Mouse (Mus musculus) heart, adult 9 months (tissue): Measurements from ENCODE around the gene Fam3b.

Experiments
- DNase-seq, 2 experiments: peaks; one replicate each; pipeline ENCODE4 v3.0.0; 2022; ENCODE audit warnings: low spot score in 2 of 2

Fam3b gene

DNA sequence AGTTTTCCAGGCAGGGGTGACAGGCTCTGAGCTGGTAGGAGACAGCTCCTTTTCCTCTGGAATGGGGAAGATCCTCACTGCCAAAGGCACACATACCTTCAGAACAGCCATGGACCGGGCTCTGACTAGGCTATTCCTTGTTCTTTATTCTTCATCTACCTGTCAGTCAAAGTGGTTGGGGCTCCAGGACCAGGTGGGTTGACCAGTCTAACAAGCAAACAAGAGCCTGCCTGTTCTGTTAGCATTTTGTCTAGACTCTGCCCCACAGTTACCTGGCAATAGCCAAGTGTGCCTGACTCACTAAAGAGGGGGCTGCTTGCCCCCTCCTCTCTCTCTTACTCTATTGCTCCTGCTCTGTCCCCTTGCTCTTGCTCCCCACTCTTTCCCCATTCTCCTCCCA, 22.2 kb downstream of the Fam3b start:
- DNase-seq = no peak

DNA sequence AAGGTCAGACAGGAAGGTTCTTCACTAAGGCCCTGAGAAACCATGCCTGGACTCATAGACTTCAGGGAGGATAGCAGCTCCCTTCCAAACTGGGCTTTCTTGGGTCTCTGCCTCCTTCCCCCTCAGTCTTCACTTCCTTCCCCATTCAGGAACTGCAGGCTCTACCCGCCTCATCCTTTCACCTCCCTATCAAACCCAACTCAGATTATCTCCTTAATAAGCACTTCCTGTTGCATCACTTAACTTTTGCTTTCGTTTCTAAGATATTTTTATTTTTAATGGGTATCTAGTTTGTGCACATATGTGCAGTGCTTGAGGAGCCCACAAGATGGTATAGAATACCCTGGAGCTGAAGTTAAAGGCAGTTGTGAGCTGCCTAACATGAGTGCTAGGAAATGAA, 36.0 kb downstream of the Fam3b start:
- no peak for DNase-seq

DNA sequence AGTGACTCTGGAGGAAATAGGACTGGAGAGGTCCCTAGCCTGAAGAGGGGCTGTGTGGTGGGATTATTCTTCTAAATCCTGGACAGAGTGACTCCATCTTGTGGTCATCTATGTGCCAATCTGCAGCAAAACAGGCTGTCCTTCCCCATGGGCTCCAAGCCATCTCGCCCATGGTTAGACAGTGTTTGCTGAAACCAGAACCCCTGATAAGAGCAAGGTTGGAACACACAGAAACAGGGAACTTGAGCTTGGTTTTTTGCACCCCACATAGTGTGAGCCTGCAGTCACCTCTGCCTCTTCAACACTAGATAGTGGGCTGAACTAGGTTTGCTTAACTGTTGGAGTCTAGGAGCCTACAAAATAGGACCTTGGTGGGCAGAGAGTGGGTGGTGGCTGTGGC, 38.1 kb downstream of the Fam3b start:
- no peak for DNase-seq

DNA sequence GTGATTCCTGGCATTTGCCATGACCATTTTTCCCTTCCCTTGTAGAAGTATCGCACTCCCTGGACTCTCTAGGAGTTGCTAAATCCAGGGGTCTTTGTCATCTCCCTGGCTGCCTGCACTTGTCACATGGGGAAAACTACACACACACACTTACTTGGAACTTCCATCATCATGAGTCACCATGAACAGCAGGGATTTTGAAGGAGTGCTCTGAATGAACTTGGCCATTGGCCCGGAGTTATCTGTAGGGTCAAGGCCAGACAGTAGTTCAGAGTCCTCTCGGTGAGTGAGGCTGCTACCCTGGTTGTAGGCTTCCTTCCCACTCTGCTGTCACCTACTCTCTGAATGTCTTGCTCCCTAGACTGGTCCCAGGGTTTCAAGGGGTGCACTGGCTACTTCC, 39.0 kb downstream of the Fam3b start:
- peak; percentile 31 to 55 for DNase-seq

DNA sequence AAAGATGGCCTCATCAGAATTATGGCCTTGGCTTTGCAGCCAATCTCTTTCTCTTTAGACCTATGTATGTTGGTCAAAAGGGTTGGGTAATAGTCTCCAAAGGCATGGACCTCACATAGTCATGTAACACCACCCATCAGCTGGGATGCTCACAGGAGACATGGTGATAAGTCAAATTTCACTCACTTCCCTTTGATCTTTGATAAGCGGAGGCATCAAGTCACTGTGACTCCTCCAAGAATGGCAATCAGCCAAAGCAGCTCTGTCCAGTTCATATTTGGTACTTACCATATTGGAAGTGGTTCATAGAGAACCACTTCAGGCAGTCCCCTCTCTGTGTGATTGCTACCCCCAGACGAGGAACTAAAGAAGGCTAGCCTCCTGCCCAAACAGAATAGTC, 39.9 kb downstream of the Fam3b start:
- no peak for DNase-seq

DNA sequence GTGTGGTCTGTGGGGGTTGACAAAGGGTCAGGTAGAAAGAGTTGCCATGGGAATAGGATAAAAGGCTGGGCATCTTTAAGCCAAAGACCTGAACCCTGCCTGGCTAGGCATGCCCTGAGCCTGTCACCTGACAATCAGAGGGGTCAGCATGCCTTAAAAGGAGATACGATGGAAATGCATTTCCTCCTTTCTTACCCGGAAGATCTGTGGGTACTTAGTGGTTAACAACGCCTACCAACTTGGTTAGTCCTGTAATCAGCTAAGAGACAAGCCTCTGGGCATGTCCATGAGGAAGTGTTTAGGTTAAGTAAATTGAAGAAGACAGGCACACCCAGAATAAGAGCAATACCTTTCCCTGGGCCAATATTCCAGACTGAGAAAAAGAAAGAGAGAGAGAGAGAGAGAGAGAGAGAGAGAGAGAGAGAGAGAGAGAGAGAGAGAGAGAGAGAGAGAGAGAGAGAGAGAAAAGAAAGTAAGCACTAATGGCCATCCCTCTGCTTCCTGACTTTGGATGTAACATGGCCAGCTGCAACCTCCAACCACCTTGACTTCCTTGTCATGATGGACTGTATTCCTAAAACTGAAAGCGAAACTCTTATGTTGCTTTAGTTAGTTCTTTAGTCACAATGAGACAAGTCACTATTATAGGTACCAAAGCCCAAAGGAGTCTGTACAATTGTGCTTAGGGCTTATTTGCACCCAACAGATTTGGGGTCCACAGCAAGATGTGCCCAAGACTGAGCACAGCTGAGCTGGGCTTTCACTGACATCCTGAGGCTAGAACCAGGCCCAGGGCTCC, 46.4 kb downstream of the Fam3b start:
- no peak for DNase-seq

DNA sequence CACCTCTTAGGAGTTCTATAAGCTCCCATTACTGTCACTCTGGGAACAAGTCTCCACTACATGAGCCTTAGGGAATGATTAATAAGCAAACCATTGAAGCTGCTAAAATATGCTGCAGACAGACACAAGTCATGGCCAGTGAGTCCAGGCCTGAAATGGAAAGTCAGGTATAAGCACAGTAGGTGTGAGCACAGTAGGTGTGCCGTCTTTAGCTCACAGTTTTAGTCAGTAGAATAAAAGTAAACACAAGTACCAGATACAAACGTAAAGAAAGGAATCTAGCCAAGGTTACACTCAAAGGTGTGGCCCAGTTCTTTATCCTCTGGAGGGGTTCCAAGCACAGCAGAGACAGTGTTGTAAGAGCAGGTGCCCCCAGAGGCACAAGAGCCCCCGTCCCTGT, 47.1 kb downstream of the Fam3b start:
- DNase-seq = no peak

DNA sequence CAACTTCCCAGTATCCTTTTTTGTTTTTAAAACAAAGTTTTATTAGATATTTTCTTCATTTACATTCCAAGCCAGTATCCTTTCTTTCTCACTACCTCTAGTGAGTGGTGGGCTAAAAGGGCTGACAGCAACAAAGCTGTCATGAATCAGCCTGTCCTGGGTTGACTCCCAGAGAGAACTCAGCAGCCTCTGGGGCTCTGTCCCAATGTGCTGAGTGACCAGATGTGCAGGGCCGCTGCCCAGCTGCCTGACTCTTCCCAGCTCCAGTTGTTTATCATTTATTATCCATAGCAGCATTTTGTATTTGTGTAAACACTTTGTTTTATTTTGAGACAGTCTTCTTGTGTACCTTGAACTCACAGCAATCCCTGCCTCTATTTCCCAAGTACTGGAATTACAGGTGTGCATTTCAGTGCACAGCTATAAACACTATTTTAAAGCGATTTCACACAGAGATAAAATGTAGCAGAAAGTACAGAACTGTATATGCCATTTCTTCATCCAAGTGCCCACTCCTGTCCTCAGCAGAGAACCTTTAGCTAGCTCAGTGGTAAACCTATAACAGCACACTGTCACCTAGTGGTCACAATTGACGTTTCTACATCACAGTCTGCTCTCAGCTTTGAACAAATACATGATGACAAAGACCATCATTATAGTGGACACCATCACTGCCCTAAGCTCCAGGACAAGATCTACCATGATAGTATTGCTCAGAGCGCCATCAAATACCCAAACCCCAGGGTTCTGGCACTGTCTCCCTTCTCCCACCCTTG, 48.2 kb downstream of the Fam3b start:
- DNase-seq = no peak

DNA sequence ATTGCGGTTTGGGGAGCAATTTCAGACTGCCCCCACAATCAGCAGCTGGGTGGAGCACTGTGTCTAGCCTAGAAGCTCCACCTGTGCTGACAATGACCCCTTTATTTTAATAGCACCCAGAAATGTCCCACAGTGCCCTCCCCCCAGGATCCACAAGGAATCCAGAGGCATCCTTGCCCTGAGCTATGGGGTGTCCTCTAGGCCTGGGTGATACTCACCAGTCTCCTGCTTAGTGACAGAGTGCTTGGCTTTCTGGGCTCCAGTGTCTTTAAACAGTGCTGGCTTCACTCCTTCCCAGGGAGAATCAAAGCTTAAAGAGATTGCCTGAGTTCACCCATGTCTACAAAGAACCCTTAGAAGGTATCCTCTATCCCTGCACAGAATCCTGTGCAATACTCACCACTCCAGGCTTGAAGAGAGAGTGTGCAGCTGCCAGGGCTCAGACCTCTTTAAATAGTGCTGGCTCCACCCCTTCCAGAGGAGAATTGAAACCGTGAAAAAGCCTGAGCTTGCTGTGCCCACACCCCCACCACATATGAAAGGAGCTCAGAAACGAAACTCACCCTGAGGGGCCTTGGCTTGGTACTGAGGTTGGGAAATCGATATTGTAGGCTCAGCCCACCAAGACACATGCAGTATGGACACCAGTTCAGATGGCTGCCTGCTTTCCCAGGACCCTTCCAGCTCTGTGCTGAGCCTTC, 52.0 kb downstream of the Fam3b start, which contains the start of gene Mx1:
Mx1 (minus strand) TSS at position 427 of the 701 bp plus-strand sequence.
- DNase-seq = peak; percentile 4 to 15

DNA sequence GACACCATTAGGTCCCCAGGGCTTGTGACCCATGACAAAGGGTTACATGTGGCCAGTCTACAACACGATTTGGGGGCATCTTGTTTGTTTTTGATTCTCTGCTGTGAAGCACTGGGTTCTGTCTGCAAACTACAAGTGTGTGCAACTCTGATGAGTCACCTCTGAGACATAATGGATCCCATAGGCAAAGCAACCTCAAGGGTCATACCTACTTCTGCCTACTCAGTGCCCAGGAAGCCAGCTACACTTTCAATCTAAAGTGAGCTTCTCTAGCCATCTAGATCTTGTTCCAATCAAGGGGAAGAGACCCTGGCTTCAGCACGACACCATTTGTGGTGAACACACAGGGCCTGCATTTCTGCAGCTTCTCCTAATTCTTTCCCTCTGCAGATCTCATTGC, 53.3 kb downstream of the Fam3b start:
- no peak for DNase-seq

DNA sequence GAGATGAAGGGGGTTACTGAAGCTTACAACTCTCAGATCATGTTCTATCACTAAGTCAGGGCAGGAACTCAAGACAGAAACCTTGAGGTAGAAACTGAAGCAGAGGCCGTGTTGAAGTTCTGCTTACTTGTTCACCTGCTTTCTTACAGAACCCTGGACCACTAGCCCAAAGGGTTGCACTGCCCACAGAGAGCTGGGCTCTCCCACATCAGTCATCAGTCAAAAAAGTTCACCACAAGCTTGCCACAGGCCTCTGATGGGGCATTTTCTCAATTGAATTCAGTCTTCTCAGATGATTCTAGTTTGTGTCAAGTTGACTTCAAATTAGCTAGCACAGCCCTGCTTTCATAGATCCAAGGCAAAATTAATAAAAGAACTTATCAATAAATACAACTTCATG, 54.8 kb downstream of the Fam3b start:
- no peak for DNase-seq

DNA sequence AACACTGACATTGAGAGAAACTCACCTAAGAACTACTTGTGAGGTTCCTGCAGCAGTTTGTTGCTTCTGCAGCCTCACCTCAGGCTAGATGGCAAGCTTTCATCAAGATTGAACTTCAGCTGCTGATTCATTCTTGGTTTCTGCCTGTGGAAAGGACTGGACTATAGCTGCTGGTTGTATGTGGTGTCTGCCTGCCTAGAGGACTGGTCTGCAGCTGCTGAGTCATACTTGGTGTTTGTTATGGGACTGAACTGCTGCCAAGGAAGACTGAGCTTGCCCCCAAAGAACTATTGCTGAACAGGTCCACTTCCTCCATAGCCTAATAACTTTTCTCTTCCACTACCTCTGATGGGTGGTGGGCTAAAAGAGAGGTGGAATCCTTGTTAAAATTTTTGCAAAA, 67.2 kb downstream of the Fam3b start:
- DNase-seq = no peak

DNA sequence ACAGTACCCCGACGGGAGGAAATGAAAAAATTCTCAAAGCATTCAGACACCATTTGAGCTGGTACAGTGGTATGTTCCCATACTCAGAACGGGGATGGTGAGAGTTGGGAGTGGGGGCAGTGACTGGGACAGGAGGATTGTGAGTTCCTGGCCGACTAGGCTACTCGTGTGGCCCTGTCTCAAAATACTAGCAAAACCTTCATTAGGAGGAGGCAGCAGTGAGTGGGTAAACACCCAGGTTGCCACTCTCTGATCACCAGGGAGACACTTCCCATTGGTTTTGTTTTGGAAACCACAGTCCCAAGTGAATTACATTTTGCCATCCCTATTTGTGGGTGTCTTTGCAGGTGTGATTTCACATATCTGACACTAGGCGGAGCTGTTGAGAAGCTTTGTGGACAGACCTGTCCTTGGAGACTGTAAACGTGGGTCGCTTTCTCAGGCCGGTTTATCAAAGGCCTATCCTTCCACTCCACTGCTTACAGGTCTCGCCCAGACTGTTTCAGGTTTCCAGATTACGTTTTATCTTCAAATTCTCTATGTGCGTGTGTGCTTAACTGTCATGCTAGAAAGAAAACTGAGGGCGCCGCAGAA, 70.8 kb downstream of the Fam3b start:
- DNase-seq = peak; percentile 30 to 46

DNA sequence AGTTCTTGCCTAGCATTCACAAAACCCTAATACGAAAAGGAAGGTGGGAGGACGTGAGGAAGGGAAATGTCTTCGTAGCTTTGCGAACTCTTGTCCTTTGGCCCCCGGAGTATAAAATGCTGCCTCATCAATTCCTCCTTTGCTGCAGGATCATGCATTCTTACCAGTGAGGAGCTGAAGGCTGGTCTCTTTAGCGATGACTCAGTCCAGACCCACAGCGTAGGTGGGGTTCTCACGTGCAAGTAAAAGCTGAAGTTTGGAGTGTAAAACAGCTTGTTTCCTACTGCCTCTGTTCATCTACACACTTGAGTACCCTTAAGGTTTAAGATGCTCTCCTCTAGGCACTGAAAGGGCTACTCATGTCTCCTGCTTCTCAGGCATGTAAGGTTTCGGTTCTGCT, 72.6 kb downstream of the Fam3b start:
- no peak for DNase-seq

DNA sequence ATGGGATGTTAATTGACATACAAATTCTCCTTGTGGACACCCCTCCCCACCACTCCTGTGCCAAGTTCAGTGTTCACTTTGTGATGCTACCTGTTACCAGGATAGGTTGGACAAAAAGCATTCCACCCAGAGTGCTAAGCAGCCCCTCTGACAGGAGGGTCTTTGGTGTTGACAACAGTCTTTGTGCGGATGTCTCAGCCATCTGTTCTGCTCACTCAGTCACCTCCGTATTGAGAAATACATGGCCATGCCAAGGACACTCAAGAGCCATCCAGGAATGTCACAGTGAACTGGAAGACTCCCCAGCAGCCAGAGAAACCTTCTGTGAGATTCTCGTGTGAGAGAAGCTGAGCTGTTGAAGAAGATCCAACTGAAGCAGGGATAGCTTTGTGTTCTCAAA, 76.4 kb downstream of the Fam3b start:
- DNase-seq = no peak

DNA sequence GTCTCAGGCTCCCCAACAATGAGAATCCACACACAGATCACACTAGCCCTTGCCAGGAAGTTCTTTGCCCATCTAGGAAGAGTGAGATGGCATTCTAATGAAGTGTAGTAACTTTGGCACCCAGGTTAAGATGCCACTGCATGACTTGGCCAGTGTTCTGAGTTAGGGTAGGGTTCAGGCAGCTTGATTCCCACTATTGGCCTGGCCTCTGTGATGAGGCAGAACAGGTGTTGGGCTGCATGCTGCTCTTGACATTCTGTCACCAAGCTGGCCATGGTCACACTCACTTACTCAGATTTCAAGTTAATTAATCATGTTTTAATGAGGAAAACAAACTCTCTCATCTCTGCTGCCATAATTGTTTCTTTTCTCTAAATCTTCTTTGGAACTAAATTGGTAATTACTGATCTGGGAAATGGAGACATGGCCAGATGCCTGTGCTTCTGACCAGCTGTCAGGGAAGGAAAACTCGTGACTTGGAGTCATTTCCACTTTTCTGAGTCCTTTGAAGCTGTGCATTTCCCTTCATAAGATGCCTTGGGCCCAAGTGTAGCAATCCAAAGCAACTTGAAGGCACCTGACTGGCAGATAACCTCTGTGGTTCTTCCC, 77.1 kb downstream of the Fam3b start:
- DNase-seq = no peak

DNA sequence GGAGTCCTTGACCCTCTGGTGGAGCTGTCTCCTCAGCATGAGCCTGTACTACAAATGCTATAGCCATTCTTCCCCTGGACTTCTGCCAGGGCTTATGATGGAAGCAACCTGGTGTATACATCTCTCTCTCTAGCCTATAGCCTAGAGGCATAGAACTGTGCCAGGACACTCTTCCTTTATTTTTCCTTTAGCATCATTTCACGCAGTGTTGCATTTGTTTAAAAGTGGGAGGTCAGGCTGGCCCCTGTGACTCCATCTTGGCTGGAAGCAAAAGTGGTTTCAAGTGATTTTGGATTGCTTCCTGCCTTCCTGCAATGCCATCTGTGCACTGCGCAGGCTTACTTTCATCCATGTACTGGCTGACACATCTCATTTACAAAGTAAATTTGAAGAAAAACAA, 80.4 kb downstream of the Fam3b start:
- no peak for DNase-seq

DNA sequence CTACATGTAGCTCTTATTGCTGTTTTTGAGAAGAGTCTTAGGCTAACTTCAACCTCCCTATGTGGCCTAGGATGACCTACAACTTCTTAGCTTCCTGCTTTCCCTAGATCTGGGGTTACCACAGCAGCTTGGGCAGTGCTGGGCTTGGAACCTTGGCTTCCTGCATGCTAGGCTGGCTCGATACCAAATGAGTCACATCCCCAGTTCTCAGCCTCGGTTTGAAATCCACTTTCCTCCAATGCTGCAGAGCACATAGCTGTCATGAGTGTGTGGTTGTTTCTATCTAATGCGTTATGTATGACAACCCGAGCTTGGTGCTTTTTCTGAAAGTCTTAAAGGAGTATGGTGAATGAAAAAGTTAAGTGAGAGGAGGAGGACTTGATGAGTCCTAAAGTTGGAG, 83.3 kb downstream of the Fam3b start:
- DNase-seq = peak; percentile 58 to 71

DNA sequence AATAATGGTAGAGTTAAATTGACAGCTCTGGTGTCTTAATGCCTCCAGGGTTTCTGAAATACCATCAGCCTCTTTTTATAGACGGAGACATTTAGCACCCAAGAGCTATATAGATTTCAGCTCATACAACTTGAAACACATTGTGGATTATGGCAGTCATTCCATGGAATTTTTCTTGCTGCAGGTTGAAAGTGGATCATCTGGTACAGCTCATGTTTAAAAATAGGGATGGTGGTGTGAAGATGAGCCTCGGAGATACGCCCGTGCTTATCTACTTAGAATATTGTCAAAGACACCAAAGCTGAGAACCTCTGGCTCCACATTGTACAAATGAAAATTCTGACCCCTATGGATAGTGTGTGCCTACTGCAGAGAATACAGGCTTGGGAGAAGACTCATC, 84.5 kb downstream of the Fam3b start:
- no peak for DNase-seq

DNA sequence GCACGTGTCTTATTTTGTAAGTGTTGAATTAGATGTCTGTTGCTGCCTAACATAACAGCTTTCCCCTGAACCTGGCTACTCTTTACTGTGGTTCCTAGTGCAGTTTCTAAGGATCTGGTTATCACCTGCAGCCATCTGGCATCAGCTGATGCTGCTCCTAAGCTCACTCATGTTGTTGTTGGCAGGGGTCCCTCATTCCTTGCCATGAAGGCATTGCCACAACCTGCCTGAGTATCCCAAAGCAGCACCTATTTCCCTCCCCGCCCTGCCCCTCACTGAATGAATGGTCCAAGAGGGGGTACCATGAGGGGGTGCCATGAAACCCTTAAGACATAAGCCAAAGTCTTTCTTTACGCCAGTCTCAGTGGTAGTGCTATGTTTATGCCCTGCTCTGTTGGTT, 86.6 kb downstream of the Fam3b start:
- no peak for DNase-seq

DNA sequence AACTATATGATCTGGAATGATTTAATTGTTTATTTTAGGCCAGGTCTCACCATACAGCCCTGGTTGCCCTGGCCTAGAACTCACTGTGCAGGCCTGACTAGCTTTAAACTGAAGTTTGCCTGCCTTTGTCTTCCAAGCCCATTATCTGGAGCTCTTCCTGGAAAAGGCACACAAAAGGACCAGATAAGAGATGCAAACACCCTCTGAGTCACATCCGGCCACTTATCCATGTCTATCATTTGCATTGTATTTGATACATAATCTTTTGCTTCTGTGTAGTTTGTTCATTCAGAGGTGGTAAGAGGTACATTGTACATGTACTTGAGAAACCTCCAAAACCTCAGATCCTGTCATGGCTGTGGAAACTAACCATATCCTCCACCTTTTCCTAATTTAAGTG, 91.0 kb downstream of the Fam3b start:
- DNase-seq = no peak

DNA sequence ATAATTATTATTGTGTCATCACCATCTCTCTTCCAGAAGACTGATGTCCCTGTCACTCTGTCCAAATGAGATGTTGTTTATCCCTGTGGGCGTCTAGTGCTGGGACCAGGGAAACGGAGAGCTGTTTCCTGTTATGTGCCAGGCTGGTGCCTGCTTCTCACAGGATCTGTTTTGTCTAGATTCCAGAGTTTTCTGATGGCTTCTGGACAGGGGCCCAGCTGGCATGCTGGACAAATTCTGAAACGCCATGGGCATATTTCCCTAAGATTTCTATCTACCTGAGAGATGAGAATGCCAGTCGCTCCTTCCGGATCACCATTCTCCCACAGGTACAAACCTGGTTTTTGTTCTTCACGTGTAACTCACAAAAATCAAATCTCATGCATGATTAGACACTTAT, 92.9 kb downstream of the Fam3b start:
- no peak for DNase-seq
